Mouse (Mus musculus) lung, postnatal 0 days (tissue): ENCODE results near the gene Lpp.

Experiments used
- CTCF ChIP-seq: IDR thresholded peaks from 2 replicates; pipeline ENCODE4 v1.5.1; 2016; ENCODE audit warnings: antibody characterized with exemption, mild to moderate bottlenecking
- EP300 ChIP-seq: IDR thresholded peaks from 2 replicates; pipeline ENCODE4 v1.6.1; 2016; ENCODE audit warnings: antibody characterized with exemption, mild to moderate bottlenecking, control low read depth

GRCm38 (mm10) chr16:24599766-24600165, 206.5 kb downstream of the Lpp start:
- TF ChIP-seq EP300 (no peak), CTCF (no peak)
